Mouse (Mus musculus): ENCODE results near the gene Xlr3b. TPM values are rescaled to one million over a fixed set of nuclear protein-coding genes. Genes with fewer than 3 reads are reported as not detected.
"Not testable (repeated sequence)": the region's sequence is repeated elsewhere in the genome, so short reads cannot be mapped to it uniquely, and the experiment has no call there.

Gene Xlr3b
- 5.4 TPM in 1 of 2 replicates, not detected in the other for polyA plus RNA-seq (2011; ENCODE audit: insufficient read depth, insufficient read length, low replicate concordance, missing spikeins)

DNA sequence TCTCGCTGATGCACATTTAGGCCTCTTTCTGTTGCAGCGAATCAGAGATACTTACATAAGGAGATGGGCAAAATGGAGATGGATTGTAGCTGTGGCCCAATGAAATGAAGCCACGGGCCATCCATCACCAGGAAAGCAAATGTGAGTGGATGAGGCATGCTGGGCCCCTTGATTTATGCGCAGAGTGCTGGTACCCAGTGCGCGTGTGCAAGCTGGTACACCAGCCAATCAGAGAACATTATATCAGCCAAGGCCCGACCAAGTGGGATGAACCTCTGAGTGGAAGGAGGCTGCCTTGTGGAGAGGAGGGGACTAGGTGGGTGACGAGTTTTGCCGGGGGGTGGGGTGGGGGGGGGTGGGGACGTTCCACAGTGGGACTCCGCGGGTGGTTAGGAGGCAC, at the start of gene Xlr3b:
Gene Xlr3b, plus strand, starts transcription at position 274 of the 400 bp plus-strand sequence.
- WGBS = 65% methylated on average over 12 of the region's 12 CpGs
- H3K27ac ChIP-seq (ENCODE audit: control insufficient read depth, insufficient read depth, low read depth, low read length, poor library complexity); H3K4me3 ChIP-seq (replicated peaks; ENCODE audit: control insufficient read depth, low read depth, low read length); H3K4me1 ChIP-seq (ENCODE audit: control insufficient read depth, insufficient read depth, low read length): not testable (repeated sequence)

- no CpG with 5 or more reads among the region's 7 CpGs for WGBS
- H3K4me1 ChIP-seq (ENCODE audit: control insufficient read depth, insufficient read depth, low read length); H3K4me3 ChIP-seq (replicated peaks; ENCODE audit: control insufficient read depth, low read depth, low read length); H3K27ac ChIP-seq (ENCODE audit: control insufficient read depth, insufficient read depth, low read depth, low read length, poor library complexity): not testable (repeated sequence)
Observed at GRCm38 (mm10) chrX:73143218-73143618, 48.8 kb upstream of the Xlr3b start.

DNA sequence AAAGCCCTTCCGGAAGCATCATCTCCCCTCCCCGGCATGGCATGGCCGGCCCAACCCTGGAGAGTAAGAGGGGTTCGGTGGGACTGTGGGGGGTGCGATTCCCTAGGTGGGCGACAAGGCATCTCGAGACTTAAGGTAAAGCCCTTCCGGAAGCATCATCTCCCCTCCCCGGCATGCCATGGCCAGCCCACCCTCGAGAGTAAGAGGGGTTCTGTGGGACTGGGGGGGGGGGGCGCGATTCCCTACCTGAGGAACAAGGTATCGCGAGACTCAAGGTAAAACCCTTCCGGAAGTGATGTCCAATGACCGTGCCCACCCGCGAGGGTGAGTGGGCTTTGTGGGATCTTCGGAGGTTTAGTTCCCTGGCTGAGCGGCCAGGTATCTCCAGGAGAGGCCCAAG, 43.5 kb upstream of the Xlr3b start, which contains the start of gene Xlr5b:
Gene Xlr5b, plus strand, starts transcription at position 301 of the 400 bp plus-strand sequence.
- not testable (repeated sequence) for H3K27ac ChIP-seq (ENCODE audit: control insufficient read depth, insufficient read depth, low read depth, low read length, poor library complexity); H3K4me1 ChIP-seq (ENCODE audit: control insufficient read depth, insufficient read depth, low read length); H3K4me3 ChIP-seq (replicated peaks; ENCODE audit: control insufficient read depth, low read depth, low read length)
- WGBS = no CpG with 5 or more reads among the region's 20 CpGs

- H3K27ac ChIP-seq (ENCODE audit: control insufficient read depth, insufficient read depth, low read depth, low read length, poor library complexity); H3K4me1 ChIP-seq (ENCODE audit: control insufficient read depth, insufficient read depth, low read length); H3K4me3 ChIP-seq (replicated peaks; ENCODE audit: control insufficient read depth, low read depth, low read length): not testable (repeated sequence)
- WGBS = no CpG with 5 or more reads among the region's 7 CpGs
Observed at GRCm38 (mm10) chrX:73149350-73149749, 42.7 kb upstream of the Xlr3b start, which contains the start of gene DXBay18. Gene DXBay18 (minus strand): TSS chrX:73149450.

GRCm38 (mm10) chrX:73176889-73177288, 15.1 kb upstream of the Xlr3b start, which contains the start of gene Spin2d:
Gene Spin2d (minus strand): TSS chrX:73176989.
- not testable (repeated sequence) for H3K4me1 ChIP-seq (ENCODE audit: control insufficient read depth, insufficient read depth, low read length); H3K27ac ChIP-seq (ENCODE audit: control insufficient read depth, insufficient read depth, low read depth, low read length, poor library complexity); H3K4me3 ChIP-seq (replicated peaks; ENCODE audit: control insufficient read depth, low read depth, low read length)
- 68% methylated on average over 2 of the region's 15 CpGs for whole genome bisulfite sequencing

- H3K4me3 ChIP-seq (replicated peaks; ENCODE audit: control insufficient read depth, low read depth, low read length); H3K4me1 ChIP-seq (ENCODE audit: control insufficient read depth, insufficient read depth, low read length); H3K27ac ChIP-seq (ENCODE audit: control insufficient read depth, insufficient read depth, low read depth, low read length, poor library complexity): not testable (repeated sequence)
- 29% methylated on average over 19 of the region's 19 CpGs for WGBS
Observed at GRCm38 (mm10) chrX:73213819-73214564, 22.0 kb downstream of the Xlr3b start, which contains the start of gene Xlr4b. Gene Xlr4b (plus strand): TSS chrX:73214333.

- no peak overlapping the region for H3K27ac ChIP-seq (ENCODE audit: control insufficient read depth, insufficient read depth, low read depth, low read length, poor library complexity)
- no peaks in the 10 kb centered on the region; the same call in 1 of the 2 replicates for H3K4me1 ChIP-seq (ENCODE audit: control insufficient read depth, insufficient read depth, low read length)
- TF ChIP-seq CTCF (IDR thresholded peaks at IDR 0.05; ENCODE audit: control insufficient read depth, insufficient read depth, low read length) (no peak), POLR2A (IDR thresholded peaks at IDR 0.05; ENCODE audit: borderline replicate concordance, control insufficient read depth, low read depth, low read length) (no peak)
- 65% methylated on average over 1 of the region's 1 CpGs for WGBS
- H3K4me3 ChIP-seq (replicated peaks; ENCODE audit: control insufficient read depth, low read depth, low read length) = no peak overlapping the region
Observed at GRCm38 (mm10) chrX:73225365-73225764, 33.4 kb downstream of the Xlr3b start.

DNA sequence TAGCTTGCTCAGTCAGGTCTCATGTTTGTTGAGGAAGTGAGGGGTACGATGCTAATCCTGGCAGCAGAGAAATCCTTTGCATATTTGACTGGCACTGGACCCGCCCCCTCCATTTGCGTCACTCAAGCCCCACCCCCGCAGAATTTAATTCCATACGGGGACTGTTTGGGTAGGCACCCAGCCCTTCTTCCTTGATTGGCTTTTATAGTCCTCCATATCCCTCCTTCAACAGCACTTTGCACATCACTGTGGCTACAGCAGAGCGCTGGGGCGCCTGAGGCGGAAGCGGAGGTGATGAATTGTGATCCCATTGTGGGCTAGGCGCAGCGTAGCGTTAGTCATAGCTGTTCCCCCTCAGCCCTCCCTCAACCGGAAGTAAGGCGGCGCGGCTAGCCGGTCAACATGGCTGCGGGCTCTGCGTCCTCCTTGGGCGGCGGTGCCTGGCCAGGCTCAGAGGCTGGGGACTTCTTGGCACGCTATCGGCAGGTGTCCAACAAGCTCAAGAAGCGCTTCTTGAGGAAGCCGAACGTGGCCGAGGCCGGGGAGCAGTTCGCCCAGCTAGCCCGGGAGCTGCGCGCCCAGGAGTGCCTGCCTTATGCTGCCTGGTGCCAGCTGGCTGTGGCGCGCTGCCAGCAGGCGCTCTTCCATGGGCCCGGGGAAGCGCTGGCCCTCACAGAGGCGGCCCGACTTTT, 36.1 kb downstream of the Xlr3b start, which contains the start of gene F8a:
Gene F8a, plus strand, starts transcription at position 378 of the 692 bp plus-strand sequence.
- H3K4me3 ChIP-seq (replicated peaks; ENCODE audit: control insufficient read depth, low read depth, low read length) = peak within 1 kb of the TSS; percentile 94
- 15% methylated on average over 39 of the region's 39 CpGs for WGBS
- H3K4me1 ChIP-seq (ENCODE audit: control insufficient read depth, insufficient read depth, low read length) = no peaks in the 10 kb centered on the region; the same call in 1 of the 2 replicates
- peak; percentile 72; the same call in 1 of the 2 replicates for TF ChIP-seq POLR2A (IDR thresholded peaks at IDR 0.05; ENCODE audit: borderline replicate concordance, control insufficient read depth, low read depth, low read length)
- no peak for TF ChIP-seq CTCF (IDR thresholded peaks at IDR 0.05; ENCODE audit: control insufficient read depth, insufficient read depth, low read length)
- peak within 1 kb of the TSS; percentile 90 for H3K27ac ChIP-seq (ENCODE audit: control insufficient read depth, insufficient read depth, low read depth, low read length, poor library complexity)

DNA sequence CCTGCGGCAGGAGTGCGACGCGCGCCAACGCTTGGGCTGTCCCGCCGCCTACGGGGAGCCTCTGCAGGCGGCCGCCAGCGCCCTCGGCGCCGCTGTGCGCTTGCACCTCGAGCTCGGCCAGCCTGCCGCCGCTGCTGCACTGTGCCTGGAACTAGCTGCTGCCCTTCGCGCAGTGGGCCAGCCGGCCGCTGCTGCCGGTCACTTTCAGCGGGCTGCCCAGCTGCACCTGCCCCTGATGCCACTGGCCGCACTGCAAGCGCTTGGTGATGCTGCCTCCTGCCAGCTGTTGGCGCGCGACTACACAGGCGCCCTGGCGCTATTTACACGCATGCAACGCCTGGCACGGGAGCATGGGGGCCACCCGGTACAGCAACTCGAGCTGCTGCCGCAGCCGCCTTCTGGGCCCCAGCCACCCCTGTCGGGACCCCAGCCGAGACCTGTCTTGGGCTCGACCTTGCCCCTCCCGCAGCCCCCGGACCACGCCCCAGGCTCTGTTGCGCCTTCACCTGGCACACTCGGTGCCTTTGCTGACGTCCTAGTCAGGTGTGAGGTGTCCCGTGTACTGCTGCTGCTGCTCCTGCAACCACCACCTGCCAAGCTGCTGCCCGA, 36.7 kb downstream of the Xlr3b start:
- H3K4me1 ChIP-seq (ENCODE audit: control insufficient read depth, insufficient read depth, low read length) = no peaks in the 10 kb centered on the region; the same call in 1 of the 2 replicates
- TF ChIP-seq POLR2A (IDR thresholded peaks at IDR 0.05; ENCODE audit: borderline replicate concordance, control insufficient read depth, low read depth, low read length) (no peak), CTCF (IDR thresholded peaks at IDR 0.05; ENCODE audit: control insufficient read depth, insufficient read depth, low read length) (no peak)
- H3K4me3 ChIP-seq (replicated peaks; ENCODE audit: control insufficient read depth, low read depth, low read length) = peak overlapping the region; percentile 94
- 10% methylated on average over 48 of the region's 51 CpGs for WGBS
- H3K27ac ChIP-seq (ENCODE audit: control insufficient read depth, insufficient read depth, low read depth, low read length, poor library complexity) = peak overlapping the region; percentile 90
